In the genomic region with DNA sequence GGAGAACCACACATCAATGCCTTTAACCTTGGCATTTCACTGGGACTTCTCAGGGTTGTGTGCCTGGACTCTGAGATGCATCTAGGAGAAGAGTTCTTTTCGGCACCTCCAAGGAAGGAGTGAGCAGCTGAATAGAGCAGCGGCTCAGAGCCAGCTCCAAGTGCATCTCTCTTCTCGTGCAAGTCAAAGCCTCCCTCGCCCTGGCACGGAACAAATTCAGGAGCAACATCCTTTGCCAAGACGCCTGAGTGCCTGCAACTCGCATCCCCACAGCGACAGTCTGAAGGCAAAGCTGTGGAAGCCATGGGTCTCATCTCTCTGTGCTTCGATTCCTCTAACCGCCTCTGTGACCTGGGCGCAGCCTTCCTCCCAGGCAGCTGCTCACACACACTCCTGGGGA, we compare ENCODE assay signal across 24 mouse cellular contexts. TPM values are rescaled to one million over a fixed set of nuclear protein-coding genes. Genes with fewer than 3 reads are reported as not detected.
DNase-seq lines count a peak whose midpoint lies in the region.
"Had no signal": no experiment of that assay in that cellular context is flagged by ENCODE, and none has a peak within 500 bp of the region (broad histone marks: within the 10 kb centered on the region; RNA-seq: fewer than 3 reads in every experiment).

No protein-coding gene starts in this region.

- peaks cover 61% of the 10 kb centered on the region for H3K36me3 ChIP-seq in limb, embryonic 10.5 days

- no peaks in the 10 kb centered on the region for H3K27me3 ChIP-seq in limb, embryonic 10.5 days (ENCODE audit: low read depth, poor library complexity, severe bottlenecking)
- H3K27me3 ChIP-seq: embryonic facial prominence, embryonic 15.5 days; forebrain, embryonic 15.5 days; heart, embryonic 13.5 days; hindbrain, embryonic 12.5 days had no signal

- H3K4me1 ChIP-seq in limb, embryonic 10.5 days, result peaks cover 14% of the 10 kb centered on the region
- H3K4me1 ChIP-seq: forebrain, embryonic 15.5 days had no signal

- H3K4me3 ChIP-seq in limb, embryonic 10.5 days, result no peak overlapping the region
- H3K4me3 ChIP-seq: embryonic facial prominence, embryonic 15.5 days; forebrain, embryonic 15.5 days; heart, embryonic 13.5 days; hindbrain, embryonic 12.5 days had no signal

- H3K9me3 ChIP-seq in limb, embryonic 10.5 days (replicated peaks), result no peaks in the 10 kb centered on the region
- H3K9me3 ChIP-seq: embryonic facial prominence, embryonic 15.5 days; forebrain, embryonic 15.5 days; heart, embryonic 13.5 days; hindbrain, embryonic 12.5 days had no signal

- no peak overlapping the region for H3K27ac ChIP-seq in limb, embryonic 10.5 days
- H3K27ac ChIP-seq: embryonic facial prominence, embryonic 15.5 days; forebrain, embryonic 15.5 days; heart, embryonic 13.5 days; hindbrain, embryonic 12.5 days; kidney, postnatal 0 days had no signal

- intact Hi-C loops in left cerebral cortex, postnatal 36 days (cut with DNase I), result no loop called here
- intact Hi-C loops in left cerebral cortex, postnatal 4 days (cut with DNase I), result loop anchor here (10.0 kb wide), 1 partner anchor 751 kb away; no protein-coding TSS in a partner anchor

- 94% methylated on average over 11 of the region's 11 CpGs for WGBS in limb, embryonic 10.5 days

- peak; percentile 33 to 56 for DNase-seq in cerebellum, postnatal 14 days
- no peak for DNase-seq in cerebellum, adult 8-10 months
- DNase-seq in heart, adult 11 months, result peak; percentile 72
- DNase-seq in heart, adult 9 months (ENCODE audit: low spot score in 2 of 2), result no peak
- peak; percentile 15 to 35 for DNase-seq in left cerebral cortex, postnatal 36 days (ENCODE audit: low spot score in 2 of 2)
- DNase-seq in left cerebral cortex, postnatal 4 days, result no peak
- DNase-seq in right cerebral cortex, postnatal 14 days, result peak; percentile 14
- no peak for DNase-seq in limb, embryonic 10.5 days (ENCODE audit: low spot score)
- DNase-seq: adrenal gland, postnatal 25 days; cerebellum, adult 11 months; gastrocnemius, postnatal 10 days; heart, adult 18-20 months; heart, postnatal 14 days; kidney, adult 2 months; thymus, postnatal 25 days had no signal

RNA-seq across cellular contexts. Expression of gene Fbn1, which starts 56.1 kb away (rescaled TPM):
- 1 to 10 TPM; 3.7 to 6.7 TPM for total RNA-seq in left cerebral cortex, postnatal 36 days (2021)
- 10 to 100 TPM; 17.4 to 18.3 TPM for total RNA-seq in left cerebral cortex, postnatal 4 days (2021)
- polyA plus RNA-seq in limb, embryonic 10.5 days (2016; fragmentation: Nextera tagmentation; extraction: Ambion mirVana), result 4.5 and 5.6 TPM in 2 replicates

RNA-seq across cellular contexts. Expression of gene Gm9913, which starts 59.0 kb away (rescaled TPM):
- under 1 TPM; 0.14 to 0.17 TPM for total RNA-seq in left cerebral cortex, postnatal 36 days (2021)
- total RNA-seq in left cerebral cortex, postnatal 4 days (2021), result under 1 TPM; 0.24 to 0.40 TPM
- 0.14 and 0.16 TPM in 2 replicates for polyA plus RNA-seq in limb, embryonic 10.5 days (2016; fragmentation: Nextera tagmentation; extraction: Ambion mirVana)
- total RNA-seq: adrenal gland, postnatal 25 days; common myeloid progenitor, adult 5-6 weeks; liver, adult 2 months; neutrophil, adult 5-6 weeks had no signal
- polyA plus RNA-seq: liver, adult 2 months; liver, embryonic 16.5 days had no signal

Comparison
In these comparisons a context has a peak if more than half of its experiments do, and no peak if none do; other contexts are left out.
1. DNase-seq: peak in cerebellum, postnatal 14 days (2 of 2), heart, adult 11 months (single experiment), left cerebral cortex, postnatal 36 days (2 of 2) and right cerebral cortex, postnatal 14 days (single experiment); none in cerebellum, adult 8-10 months (single experiment), heart, adult 9 months (0 of 2), left cerebral cortex, postnatal 4 days (single experiment) and limb, embryonic 10.5 days (single experiment).